Mouse (Mus musculus): ENCODE measurements around the gene Gm11116.
"Not testable (repeated sequence)": the region's sequence is repeated elsewhere in the genome, so short reads cannot be mapped to it uniquely, and the experiment has no call there.

Gm11116 gene

GRCm38 (mm10) chr5:88111430-88111829 is at the start of gene Gm11116:
Gm11116 (minus strand) TSS chr5:88111530.
- DNase-seq (ENCODE audit: low read depth in 1 of 2, low spot score in 2 of 2): no peak

- DNase-seq (ENCODE audit: low read depth in 1 of 2, low spot score in 2 of 2): no peak
Observed at GRCm38 (mm10) chr5:88153999-88154398, 42.7 kb upstream of the Gm11116 start, which contains the start of gene Gm11115. Gm11115 (minus strand) TSS chr5:88154099.

- not testable (repeated sequence) for DNase-seq (ENCODE audit: low read depth in 1 of 2, low spot score in 2 of 2)
Observed at GRCm38 (mm10) chr5:88086256-88086655, 25.1 kb downstream of the Gm11116 start, which contains the start of gene Smr2. Smr2 (plus strand) TSS chr5:88086556.
